Mouse (Mus musculus) monocyte, adult 5-6 weeks (primary cell): ENCODE results near the gene Disp1. TPM values are rescaled to one million over a fixed set of nuclear protein-coding genes. Genes with fewer than 3 reads are reported as not detected.
A peak's percentile ranks its signal among the peaks of the same experiment; 100 is the strongest.

Experiments
- ATAC-seq: fragments of 153-309, 156-312 bp; replicated peaks from 2 replicates; pipeline ENCODE4 v1.8.0; 2017; ENCODE audit warnings: mild to moderate bottlenecking; ENCODE audit not compliant: low TSS enrichment, insufficient number of reproducible peaks, severe bottlenecking, poor library complexity, low FRiP score
- total RNA-seq: library from RNA; stranded (forward); fragments of 200-1000, 200-491, 200-594 nt; gene quantifications from 3 replicates; pipeline ENCODE4 v1.2.3, GENCODE M21; 2017

The Disp1 gene
- 3.6 to 12.6 TPM (median 6.5 TPM) in 3 replicates for total RNA-seq

GRCm38 (mm10) chr1:183220796-183221718 lies at the start of gene Disp1:
Disp1 (minus strand) TSS chr1:183221522.
- ATAC-seq, result peak; percentile 70

- no peak for ATAC-seq
Observed at GRCm38 (mm10) chr1:183267666-183268065, 46.3 kb upstream of the Disp1 start.

GRCm38 (mm10) chr1:183265921-183266467 lies 44.7 kb upstream of the Disp1 start:
- ATAC-seq, result peak; percentile 60

- peak; percentile 63 for ATAC-seq
Observed at GRCm38 (mm10) chr1:183264145-183265008, 43.1 kb upstream of the Disp1 start.

GRCm38 (mm10) chr1:183252574-183252973 lies 31.3 kb upstream of the Disp1 start:
- ATAC-seq, result no peak

GRCm38 (mm10) chr1:183251818-183252217 lies 30.5 kb upstream of the Disp1 start:
- ATAC-seq, result no peak

GRCm38 (mm10) chr1:183250612-183251011 lies 29.3 kb upstream of the Disp1 start:
- ATAC-seq, result no peak

GRCm38 (mm10) chr1:183248144-183248543 lies 26.8 kb upstream of the Disp1 start:
- ATAC-seq, result no peak

- no peak for ATAC-seq
Observed at GRCm38 (mm10) chr1:183243293-183243692, 22.0 kb upstream of the Disp1 start.

GRCm38 (mm10) chr1:183237901-183238300 lies 16.6 kb upstream of the Disp1 start:
- ATAC-seq, result no peak

- ATAC-seq, result no peak
Observed at GRCm38 (mm10) chr1:183236460-183236859, 15.1 kb upstream of the Disp1 start.

GRCm38 (mm10) chr1:183233679-183234174 lies 12.4 kb upstream of the Disp1 start:
- no peak for ATAC-seq

GRCm38 (mm10) chr1:183232985-183233678 lies 11.8 kb upstream of the Disp1 start:
- no peak for ATAC-seq

- ATAC-seq, result no peak
Observed at GRCm38 (mm10) chr1:183227469-183227868, 6.1 kb upstream of the Disp1 start.

GRCm38 (mm10) chr1:183219021-183219420 lies 2.3 kb downstream of the Disp1 start:
- ATAC-seq, result no peak

GRCm38 (mm10) chr1:183216691-183217090 lies 4.6 kb downstream of the Disp1 start:
- no peak for ATAC-seq

- ATAC-seq, result no peak
Observed at GRCm38 (mm10) chr1:183215706-183216105, 5.6 kb downstream of the Disp1 start.

- no peak for ATAC-seq
Observed at GRCm38 (mm10) chr1:183213850-183214249, 7.5 kb downstream of the Disp1 start.
